Mouse (Mus musculus): Measurements from ENCODE around the gene Magea8.
"Not testable (repeated sequence)": the region's sequence is repeated elsewhere in the genome, so short reads cannot be mapped to it uniquely, and the experiment has no call there.

The Magea8 gene

GRCm38 (mm10) chrX:154995750-154996149 is at the start of gene Magea8:
Gene Magea8, minus strand, starts transcription at chrX:154995850.
- not testable (repeated sequence) for DNase-seq

- DNase-seq, result not testable (repeated sequence)
Measured at GRCm38 (mm10) chrX:154949405-154949804, 46.2 kb downstream of the Magea8 start, which contains the start of gene Magea3. Gene Magea3, minus strand, starts transcription at chrX:154949505.

- DNase-seq, result not testable (repeated sequence)
Measured at GRCm38 (mm10) chrX:154935887-154936286, 59.8 kb downstream of the Magea8 start, which contains the start of gene Magea6. Gene Magea6, minus strand, starts transcription at chrX:154935987.

Measured in cerebellum, postnatal 36 days (tissue).